In genomic region chr10:108051637-108052036, GRCm38 (mm10) we compare ENCODE assay signal across 16 mouse cellular contexts.
"Had no signal": no experiment of that assay in that cellular context is flagged by ENCODE, and none has a peak within 500 bp of the region (broad histone marks: within the 10 kb centered on the region; RNA-seq: fewer than 3 reads in every experiment).

No protein-coding gene starts in this region.

- DNase-seq: retina, postnatal 1 day; right cerebral cortex, adult 18-20 months; right cerebral cortex, postnatal 14 days; right cerebral cortex, postnatal 25 days; right cerebral cortex, postnatal 4 days; spleen, adult 18-20 months; thymus, adult 18-20 months; thymus, adult 2 months; thymus, postnatal 14 days; thymus, postnatal 25 days; thymus, postnatal 36 days; thymus, postnatal 4 days had no signal

- H3K4me3 ChIP-seq: neural tube, embryonic 13.5 days; neural tube, embryonic 15.5 days; stomach, embryonic 15.5 days had no signal

- H3K27ac ChIP-seq: neural tube, embryonic 13.5 days; neural tube, embryonic 15.5 days; stomach, embryonic 15.5 days; stomach, postnatal 0 days had no signal
